Mouse (Mus musculus) layer of hippocampus, adult 18-20 months (tissue): Measurements from ENCODE around the gene Polr1d. TPM values are rescaled to one million over a fixed set of nuclear protein-coding genes. Genes with fewer than 3 reads are reported as not detected.

ENCODE experiments used
- DNase-seq, 2 experiments: peaks; one replicate each; pipeline ENCODE4 v3.0.0; 2022; ENCODE audit warnings: low spot score in 2 of 2
- total RNA-seq, 2 experiments: library from RNA; stranded (reverse); gene quantifications; 2 replicates each; pipeline ENCODE4 v1.2.3; 2021

Gene Polr1d
- total RNA-seq, 2 experiments from 2014 or later, result 64.6 to 69.8 TPM

DNA sequence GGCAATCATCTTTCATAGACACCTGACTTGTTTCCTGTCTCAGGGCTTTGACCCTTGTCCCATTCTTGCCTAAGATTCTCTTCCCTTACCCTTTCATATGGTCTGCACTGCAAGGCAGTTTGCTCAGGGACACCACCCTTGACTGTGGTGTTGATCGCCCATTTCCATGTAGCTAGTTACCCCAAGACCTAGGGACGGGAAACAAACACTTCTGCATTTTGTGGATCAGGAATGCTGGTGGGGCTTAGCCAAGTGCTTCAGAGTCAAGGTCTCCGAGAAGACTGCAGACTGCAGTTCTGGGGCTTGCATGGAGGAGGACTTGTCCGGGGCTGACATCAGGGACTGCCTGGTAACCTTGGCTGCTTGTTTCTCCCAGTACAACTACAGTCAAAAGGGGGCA, 10.0 kb downstream of the Polr1d start:
- no peak for DNase-seq

DNA sequence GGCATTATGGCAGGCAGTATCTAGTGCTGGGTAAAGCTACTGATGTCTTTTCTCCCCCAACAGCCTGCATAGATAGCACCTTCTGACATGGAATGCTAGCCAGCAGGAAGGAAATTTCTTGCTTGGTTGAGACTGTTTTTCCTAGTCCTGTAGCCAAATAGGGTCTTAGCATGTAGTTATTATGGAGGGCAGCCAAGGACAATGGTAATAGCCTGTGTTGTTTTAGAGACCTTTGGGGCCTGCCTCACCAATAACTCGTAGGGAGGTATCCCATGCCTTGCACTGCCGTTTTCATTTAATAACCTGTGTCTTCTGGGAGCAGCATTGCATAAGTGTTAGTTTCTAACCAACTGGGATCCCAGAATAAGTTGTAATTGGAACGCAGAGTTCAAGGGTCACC, 13.0 kb downstream of the Polr1d start:
- DNase-seq, result no peak

DNA sequence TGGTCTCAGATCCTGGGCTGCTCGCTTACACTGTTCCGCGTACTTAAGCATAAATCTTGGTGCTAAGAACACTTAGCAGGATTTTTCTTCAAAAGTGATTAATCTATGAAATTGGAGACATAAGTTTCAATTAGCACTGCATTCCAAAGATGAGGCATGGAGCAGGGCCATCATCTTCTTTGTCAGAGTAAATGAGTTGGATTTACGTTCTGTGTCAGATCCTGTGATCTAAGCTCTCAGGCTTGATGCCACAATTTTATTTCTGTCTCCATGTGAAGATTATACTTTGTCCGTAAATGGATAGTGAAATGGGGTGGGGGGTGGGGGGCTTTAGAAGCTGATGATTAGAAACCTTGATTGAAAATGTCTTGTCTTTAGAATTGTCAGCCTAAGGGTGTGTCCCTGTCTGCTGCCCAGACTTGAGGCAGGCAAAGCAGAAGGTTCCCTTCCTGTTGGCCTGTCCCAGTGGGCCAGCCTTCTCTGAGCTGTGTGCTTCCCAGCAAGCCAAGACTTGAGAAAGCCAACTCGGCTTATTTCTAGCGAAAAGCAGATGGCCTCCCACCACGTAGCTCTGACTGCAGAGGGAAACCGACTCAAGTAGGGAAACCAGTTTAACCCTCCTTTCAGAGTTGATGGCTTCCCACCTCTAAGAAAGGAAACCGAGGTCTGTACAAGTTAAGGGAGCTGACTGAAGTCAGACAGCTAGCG, 13.6 kb downstream of the Polr1d start:
- DNase-seq, result no peak

DNA sequence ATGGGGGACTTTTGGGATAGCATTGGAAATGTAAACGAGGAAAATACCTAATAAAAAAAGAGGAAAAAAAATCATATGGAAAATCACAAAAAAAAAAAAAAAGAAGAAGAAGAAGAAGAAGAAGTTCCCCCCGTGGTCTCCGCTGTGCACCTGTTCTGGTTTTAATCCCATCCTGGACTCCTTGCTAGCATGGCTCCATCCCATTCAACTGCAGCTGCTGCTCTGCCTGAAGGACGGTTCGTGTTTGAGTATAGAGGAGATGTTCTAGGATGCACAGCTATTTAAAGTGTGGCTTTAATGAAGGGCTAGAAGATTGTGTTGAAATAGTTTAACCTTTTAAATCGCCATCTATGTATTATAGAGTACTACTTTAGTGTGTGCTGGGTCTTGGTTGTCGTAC, 15.6 kb downstream of the Polr1d start:
- no peak for DNase-seq

DNA sequence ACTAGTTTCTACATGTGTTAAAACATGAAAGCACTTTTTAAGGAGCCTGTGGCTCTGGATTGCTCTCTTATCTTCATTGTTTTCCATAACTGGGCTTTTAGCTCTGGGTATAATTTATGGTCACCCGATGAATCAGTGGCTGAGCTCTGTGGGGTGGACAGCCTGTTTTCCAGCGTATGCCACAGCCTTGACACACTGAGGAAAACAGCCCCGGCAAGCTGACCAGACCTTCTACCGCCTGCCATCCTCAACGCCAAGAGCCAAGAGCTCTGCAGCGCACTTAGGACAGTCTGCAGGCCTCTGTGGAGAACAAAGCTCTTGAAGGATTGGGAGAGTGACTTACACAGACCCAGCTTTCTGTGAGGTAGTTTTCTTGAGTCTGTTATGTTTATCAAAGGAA, 17.4 kb downstream of the Polr1d start:
- no peak for DNase-seq

DNA sequence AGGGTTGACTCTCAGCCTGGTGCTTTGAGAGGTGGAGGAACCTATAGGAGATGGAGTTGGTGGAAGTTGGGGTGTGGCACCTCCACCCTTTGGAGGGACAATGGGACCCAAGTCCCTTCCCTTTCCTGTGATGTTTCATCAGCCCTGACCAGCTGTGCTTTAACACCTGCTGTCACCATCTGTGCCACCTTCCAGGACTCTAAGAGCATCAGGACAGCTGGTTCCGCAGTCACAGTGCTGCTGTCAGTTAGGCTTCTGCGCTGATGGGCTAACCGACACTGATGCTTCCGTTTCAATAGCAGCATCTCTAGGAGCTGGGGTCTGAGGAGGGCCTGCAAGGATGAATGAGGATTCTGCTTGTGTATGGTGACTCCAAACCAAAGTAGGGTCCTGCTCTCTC, 19.7 kb downstream of the Polr1d start:
- DNase-seq, result no peak

DNA sequence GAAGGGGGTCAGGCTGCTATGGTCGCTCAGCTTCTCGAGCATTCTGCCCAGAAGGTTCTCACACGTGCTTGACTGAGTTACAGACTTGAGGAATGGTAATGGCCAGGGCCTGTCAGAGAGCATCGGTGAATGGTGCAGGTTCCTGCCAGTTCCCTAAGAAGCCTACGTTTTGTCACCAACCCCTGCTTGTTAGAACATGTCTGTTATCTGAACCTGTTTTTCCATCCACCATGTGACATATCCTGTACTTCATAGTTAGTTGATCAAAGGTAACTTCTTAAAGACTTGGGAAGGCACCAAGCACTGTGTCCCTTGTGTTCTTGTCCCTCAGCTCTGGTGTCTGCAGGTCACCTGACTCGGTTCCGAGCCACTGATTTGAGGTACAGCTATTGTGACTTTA, 21.8 kb downstream of the Polr1d start:
- no peak for DNase-seq

DNA sequence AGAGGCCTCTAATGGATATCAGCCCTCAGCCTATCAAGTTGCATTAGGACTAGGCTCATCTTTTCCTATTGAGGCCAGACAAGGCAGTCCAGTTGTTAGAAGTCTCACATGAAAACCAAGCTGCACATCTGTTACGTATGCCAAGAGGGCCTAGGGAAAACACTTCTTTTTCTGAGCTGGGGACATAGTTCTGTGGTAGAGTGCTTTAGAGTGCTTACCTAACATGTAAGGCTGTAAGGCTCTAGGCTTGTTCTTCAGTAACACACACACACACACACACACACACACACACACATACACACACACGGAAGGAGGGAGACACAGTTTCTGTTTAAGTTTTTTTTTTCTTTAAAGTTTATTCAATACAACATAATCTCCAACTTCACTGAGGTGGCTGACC, 23.3 kb downstream of the Polr1d start:
- no peak for DNase-seq

DNA sequence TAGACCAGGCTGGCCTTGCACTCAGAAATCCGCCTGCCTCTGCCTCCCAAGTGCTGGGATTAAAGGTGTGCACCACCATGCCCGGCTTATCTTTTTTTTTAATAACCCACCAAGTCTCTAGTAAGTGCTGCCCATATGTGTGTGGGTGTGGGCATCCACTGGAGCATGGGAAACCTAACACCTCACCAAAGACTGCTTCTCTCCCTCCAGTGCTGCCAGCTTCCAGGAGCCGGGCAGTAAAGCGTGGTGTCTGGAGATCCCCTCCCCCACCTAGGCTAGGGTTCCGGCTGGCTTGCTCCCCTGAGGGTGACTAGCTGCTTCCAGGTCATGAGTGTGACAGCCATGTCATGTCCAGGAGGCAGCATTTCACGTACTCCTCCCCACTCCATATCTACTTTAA, 25.4 kb downstream of the Polr1d start:
- DNase-seq, result no peak

DNA sequence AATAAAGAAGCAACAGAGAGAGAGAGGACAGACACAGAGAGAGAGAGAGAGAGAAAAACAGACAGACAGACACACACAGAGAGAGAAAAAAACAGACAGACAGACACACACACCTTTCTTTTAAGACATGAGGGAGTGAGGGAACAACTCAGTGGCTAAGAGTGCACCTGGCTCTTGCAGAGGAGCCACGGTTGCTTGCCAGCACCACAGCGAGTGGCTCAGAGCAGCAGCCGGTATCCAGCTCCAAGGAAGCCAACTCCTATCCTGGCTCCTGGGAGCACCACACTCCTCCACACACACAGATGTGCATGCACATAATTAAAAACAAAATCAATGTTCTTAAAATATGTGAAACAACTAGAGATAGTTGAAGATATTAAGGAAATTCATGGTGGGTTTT, 30.4 kb downstream of the Polr1d start:
- DNase-seq, result no peak

DNA sequence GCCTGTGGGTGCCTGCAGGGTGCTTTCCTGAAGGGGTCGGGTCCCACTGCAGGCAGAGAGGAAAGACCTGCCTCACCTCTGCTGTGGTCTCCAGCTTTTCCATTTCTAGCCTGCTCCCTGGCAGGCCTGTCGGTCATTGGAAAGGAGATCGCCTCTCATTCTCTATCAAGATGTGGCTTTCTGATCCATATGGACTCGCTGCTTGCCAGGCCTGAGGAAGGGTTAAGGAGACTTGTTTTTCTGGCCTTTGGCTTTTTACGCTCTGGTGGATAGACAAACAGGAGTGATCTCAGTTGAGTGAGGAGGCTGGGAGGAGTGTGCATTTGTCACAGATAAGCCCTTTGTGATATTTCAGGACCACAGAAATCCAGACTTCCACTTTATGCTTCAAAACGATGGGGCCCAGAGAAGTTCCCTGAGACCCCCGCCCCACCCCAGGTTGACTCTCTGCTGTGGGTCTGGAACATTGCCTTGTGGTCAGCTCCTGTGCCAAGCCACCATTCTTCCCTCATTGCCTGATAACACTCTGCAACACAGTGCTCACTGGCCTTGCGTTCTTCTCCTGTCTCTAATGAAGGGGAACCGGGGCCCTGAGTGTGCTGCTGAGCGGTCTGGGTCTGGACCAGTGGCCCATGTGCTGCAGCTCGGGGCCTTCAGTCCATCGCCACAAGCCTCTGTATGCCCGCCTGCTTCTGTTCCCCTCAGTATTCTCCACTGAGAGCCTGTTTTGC, 32.2 kb downstream of the Polr1d start:
- no peak for DNase-seq

DNA sequence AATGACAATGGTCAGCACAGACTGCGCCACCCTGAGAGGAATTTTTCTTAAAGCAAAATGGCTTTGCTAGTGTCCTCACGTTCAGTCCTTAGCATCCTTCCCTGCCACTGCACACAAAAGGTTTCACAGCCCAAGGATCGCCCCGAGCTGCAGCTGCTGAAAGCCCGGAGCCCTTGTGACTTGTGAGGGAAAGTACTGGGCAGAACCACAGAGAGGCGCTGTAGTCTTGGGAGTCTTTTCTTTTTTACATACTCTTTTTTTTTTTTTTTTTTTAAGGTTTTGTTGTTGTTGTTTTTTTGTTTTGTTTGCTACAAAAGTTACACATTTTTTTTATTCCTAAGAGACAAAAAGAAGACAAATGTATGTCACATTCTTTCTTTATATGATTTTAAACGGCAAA, 37.9 kb downstream of the Polr1d start:
- DNase-seq, result no peak

DNA sequence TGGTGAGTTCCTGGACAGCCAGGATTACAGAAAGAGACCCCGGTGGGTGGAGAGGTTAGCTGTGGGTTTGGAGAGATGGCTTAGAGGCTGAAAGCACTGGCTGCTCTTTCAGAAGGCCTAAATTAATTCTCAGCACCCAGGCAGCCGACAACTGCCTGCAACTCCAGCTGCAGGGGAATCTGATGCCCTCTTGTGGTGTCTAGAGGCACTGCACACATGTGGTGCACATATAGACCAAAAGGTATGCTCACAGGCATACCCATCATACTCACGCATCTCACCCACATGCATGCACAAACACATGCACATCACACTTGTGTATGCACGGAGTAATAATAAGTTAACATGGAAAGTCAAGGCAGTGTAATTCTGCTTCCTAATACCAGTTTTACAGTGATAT, 38.8 kb downstream of the Polr1d start:
- no peak for DNase-seq

DNA sequence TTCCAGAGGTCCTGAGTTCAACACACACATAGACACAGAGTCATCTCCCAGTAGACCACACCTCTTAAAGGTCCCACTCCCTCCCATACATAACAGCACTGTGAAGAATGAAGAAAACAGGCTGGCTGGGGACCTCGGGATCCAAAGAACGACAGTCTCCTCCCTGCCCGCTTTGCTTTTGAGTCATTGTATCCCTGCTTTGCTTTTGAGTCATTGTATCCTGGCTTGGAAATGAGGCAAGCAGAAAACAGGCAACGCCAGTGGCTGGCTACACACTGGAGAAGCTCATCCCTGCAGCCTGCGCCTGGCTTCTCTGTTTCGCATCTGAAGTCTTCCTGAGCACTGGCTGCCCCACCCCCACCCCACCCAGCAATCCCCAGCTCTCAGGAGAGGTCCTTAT, 40.2 kb downstream of the Polr1d start:
- no peak for DNase-seq

DNA sequence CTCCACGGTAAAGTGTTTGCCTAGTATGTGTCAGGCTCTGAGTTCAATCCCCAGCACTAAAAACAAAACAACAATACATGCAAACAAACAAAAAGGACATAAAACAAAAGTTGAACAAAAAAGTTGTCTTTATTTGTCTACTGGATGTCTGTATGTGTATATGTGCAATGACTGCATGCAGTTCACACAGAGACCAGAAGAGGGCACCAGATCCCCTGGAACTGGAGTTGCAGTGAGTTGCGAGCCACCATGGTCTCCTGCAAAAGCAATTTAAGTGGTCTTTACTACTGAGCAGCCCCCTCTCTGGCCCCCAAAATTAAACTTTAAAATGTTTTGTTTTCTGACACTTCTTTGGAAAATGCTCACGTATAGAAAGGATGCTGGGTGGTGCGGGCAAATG, 44.3 kb downstream of the Polr1d start:
- no peak for DNase-seq

DNA sequence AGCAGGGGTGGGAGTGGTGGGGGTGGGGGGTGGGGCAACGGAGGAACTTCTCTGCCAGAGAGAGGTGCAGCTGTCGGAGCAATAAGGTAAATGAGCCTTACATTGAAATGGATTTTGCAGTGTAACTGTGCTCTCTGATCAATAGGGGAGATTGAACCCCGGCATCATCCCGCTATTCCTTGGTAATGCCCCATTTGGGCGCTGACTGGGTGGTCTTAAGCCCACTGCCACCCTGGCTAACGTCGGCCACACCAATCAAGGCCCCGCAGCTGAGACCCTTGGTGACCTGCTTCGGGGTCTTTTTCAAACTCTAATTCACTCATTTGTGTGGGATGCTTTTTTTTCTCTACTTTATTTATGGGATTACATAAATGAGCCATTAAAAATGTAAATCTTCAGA, 47.9 kb downstream of the Polr1d start:
- no peak for DNase-seq

DNA sequence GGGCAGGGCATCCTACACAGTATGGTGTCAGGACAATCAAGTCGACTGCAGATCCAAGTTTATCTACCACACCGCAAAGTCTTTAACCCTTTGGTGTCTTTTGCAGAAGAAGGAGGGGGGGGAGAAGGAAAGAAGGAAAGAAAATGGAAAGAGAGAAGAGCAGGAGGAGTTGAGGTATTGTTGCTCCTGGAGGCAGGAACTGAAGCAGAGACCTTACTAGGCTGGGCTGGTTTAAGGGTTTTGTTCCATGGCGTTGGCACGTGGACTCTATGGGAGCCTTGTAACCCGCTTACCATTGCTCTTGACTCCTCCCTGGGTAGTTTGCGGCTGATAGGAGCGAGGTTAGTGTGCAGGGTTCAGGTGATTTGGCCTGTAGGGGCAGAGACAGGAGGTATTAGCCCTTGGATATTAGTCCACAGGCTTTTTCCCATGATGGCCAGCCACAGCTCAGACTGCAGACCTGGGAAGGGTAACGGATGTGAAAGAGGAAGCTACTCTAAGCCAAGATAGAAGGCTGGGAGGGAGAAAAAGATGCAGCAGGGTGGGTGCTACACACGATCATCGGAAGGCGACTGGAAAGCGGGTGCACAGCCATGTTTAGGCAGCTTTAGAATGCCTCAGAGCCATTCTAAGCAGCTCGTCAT, 48.8 kb downstream of the Polr1d start:
- no peak for DNase-seq

DNA sequence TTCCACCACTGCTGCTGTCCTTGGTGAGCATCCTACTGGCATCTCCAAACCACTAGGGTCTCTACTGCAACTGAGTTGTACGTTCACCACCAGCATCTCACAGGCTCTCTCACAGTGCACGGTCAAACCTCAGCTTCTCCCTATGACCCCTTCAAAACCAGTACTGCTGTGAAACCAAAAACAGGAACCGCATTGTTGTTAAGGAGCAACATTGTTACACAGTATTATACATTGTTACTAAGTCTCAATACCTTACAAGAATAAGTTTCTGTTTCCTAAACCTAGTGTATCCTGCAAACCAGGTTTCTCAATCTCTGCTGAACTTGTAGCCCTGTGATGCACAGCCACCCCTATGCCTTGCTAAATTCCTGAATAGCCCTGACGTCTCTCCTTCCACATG, 51.0 kb downstream of the Polr1d start:
- no peak for DNase-seq

DNA sequence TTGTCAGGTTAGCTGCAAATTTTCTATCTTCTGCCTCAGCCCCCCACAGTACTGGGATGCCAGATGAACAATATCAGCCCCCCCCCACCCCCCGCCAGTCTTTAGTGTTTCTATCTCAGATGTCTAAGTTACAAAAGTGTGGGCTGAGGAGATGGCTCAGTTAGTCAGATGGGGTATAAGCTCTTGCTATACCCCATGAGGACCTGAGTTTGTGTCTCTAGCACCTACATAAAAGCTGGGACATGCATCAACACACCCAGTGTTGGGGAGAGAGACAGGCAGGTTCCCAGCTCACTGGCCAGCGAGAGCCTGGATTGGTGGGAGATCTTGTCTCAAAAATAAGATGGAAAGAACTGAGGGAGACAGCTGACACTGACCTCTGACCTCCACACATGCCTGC, 52.6 kb downstream of the Polr1d start:
- DNase-seq, result no peak

DNA sequence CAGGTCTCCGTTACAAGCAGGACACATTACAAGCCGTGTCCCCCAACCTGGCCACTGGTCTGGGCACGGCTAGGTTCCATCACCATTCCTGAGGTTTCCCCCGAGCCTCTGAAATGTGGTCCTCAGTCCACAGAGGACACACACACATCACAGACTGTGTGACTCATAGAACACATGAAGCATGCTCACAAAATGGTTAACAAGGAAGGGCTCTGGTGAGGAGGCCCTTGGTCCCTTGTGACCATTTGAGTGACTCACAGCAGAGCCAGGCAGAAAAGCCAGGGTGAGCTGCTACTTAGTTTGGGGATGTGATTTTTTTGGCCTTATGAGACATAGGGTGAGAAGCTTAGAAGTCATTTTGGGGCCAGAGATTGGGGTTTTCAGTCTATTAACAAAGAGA, 55.1 kb downstream of the Polr1d start:
- DNase-seq, result no peak

DNA sequence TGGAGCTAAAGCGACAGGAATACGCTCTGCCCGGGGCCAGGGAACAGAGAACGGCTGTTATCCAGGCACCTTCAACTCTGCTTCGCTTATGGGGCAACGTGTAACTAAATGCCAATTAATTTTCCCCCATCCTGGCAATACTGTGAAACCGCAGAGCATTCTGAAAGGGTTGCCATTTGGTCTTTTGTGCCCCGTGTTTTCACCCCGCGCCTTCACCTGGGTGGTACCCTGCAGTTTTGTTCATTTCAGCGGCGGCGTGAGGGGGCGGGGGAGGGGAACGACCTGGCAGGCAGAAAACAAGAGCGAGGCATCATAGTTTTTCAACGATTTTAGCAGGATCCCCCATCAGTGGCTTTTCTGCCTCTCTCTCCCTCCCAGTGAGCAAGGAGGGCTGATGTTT, 56.8 kb downstream of the Polr1d start:
- DNase-seq, result no peak

DNA sequence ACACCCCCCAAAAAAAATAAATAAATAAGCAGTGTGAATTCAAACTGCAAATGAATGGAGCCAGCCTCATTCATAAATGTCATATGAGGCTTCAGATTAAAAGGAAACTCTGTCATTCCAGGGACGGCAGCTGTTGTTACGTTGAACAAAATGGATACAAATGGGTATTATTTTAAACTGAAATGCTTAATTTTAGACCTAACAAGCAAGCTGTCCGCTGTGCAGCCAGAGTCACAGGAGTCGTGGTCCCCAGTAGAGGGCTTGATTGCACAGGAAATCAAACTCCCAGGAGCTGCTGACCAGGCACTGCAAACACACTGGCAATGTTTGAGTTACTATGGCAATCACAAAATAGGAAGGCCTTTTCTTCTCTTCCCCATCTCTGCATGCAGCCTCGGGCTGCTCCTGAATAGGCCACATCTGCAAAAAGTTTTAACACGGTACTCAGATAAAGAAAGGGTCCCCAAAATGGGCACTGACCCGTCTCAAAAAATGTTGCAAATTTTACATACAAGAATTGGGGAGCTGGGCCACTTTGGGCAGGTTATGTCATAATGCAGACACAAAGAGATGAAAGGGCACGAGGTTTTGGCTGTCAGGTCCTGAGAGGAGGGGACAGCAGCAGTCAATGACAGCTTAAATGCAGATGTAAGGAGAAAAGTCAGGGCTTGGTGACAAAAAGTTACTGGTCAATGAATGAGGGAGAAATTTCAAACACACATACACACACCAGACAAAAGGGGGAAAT, 57.7 kb downstream of the Polr1d start:
- DNase-seq, result peak in 1 of 2 experiments; percentile 6
